In the genomic region with DNA sequence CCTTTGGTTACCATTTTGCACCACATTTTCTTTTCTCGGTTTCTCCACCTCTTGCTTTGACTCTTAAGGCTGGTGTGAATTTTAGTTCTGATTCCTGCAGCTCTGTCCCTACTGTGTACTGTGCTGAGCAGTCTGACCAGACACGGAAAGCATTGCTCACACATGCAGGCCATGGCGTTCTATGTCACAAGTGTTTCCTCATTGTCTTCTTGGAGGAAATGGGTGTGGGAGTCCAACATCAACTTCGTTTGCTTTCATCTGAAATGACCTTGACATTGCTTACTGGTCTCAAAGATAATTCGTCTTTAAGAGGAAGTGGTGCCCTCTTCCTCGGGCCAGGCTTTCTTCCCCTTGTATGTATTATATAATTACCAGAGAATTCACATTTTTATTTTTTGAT, we compare ENCODE assay signal across 13 mouse cellular contexts.
A peak's percentile ranks its signal among the peaks of the same experiment; 100 is the strongest.
DNase-seq lines count a peak whose midpoint lies in the region; ATAC-seq and TF ChIP-seq lines count a peak whose summit lies in the region.
"Had no signal": no experiment of that assay in that cellular context is flagged by ENCODE, and none has a peak within 500 bp of the region (broad histone marks: within the 10 kb centered on the region; RNA-seq: fewer than 3 reads in every experiment).

No protein-coding gene starts in this region.

- no peak for TF ChIP-seq CTCF in midbrain, postnatal 0 days (IDR thresholded peaks at IDR 0.05)
- TF ChIP-seq CTCF in lung, embryonic 14.5 days (IDR thresholded peaks at IDR 0.05; ENCODE audit: low read depth): no peak

- H3K36me3 ChIP-seq in midbrain, embryonic 11.5 days (ENCODE audit: control insufficient read depth, insufficient read depth, low read length): no peaks in the 10 kb centered on the region
- H3K36me3 ChIP-seq in midbrain, postnatal 0 days (ENCODE audit: insufficient read depth, low read length): no peaks in the 10 kb centered on the region
- H3K36me3 ChIP-seq in lung, embryonic 14.5 days (ENCODE audit: insufficient read depth): no peaks in the 10 kb centered on the region
- H3K36me3 ChIP-seq: heart, embryonic 15.5 days; limb, embryonic 15.5 days had no signal

- no peak overlapping the region for H3K27ac ChIP-seq in midbrain, embryonic 11.5 days (ENCODE audit: low read depth, low read length)
- no peak overlapping the region for H3K27ac ChIP-seq in midbrain, postnatal 0 days (ENCODE audit: low read depth, low read length)
- no peak overlapping the region for H3K27ac ChIP-seq in lung, embryonic 14.5 days (ENCODE audit: low read depth)
- H3K27ac ChIP-seq: heart, embryonic 15.5 days; hindbrain, postnatal 0 days; limb, embryonic 15.5 days had no signal

- ATAC-seq in midbrain, embryonic 11.5 days (ENCODE audit: low FRiP score): no peak
- ATAC-seq in midbrain, postnatal 0 days (ENCODE audit: low FRiP score): no peak
- peak; percentile 47; the same call in 1 of the 2 replicates for ATAC-seq in lung, embryonic 14.5 days (ENCODE audit: insufficient read depth)
- peak; percentile 70 for ATAC-seq in megakaryocyte progenitor cell, adult 5-6 weeks (replicated peaks; ENCODE audit: poor library complexity)
- ATAC-seq: hindbrain, postnatal 0 days had no signal

- no peak overlapping the region for H3K4me2 ChIP-seq in midbrain, embryonic 11.5 days
- no peak overlapping the region for H3K4me2 ChIP-seq in midbrain, postnatal 0 days (ENCODE audit: low read depth, low read length, poor library complexity, severe bottlenecking)
- no peak overlapping the region for H3K4me2 ChIP-seq in lung, embryonic 14.5 days
- H3K4me2 ChIP-seq: heart, embryonic 15.5 days; limb, embryonic 15.5 days had no signal

- H3K4me3 ChIP-seq in midbrain, embryonic 11.5 days (ENCODE audit: low read depth, low read length): no peak overlapping the region
- H3K4me3 ChIP-seq in midbrain, postnatal 0 days (ENCODE audit: low read depth, low read length): no peak overlapping the region
- no peak overlapping the region for H3K4me3 ChIP-seq in lung, embryonic 14.5 days (ENCODE audit: low read depth, low read length)
- H3K4me3 ChIP-seq: heart, embryonic 15.5 days; limb, embryonic 15.5 days had no signal

- peaks cover 3% of the 10 kb centered on the region for H3K4me1 ChIP-seq in midbrain, embryonic 11.5 days (ENCODE audit: control insufficient read depth, insufficient read depth, low read length)
- 0 out of 2 replicates have a peak, but pooled peaks cover 3% of the 10 kb centered on the region for H3K4me1 ChIP-seq in midbrain, postnatal 0 days (ENCODE audit: insufficient read depth, low read length)
- no peaks in the 10 kb centered on the region; the same call in 1 of the 2 replicates for H3K4me1 ChIP-seq in lung, embryonic 14.5 days (ENCODE audit: insufficient read depth)
- H3K4me1 ChIP-seq: limb, embryonic 15.5 days had no signal

- WGBS in midbrain, embryonic 11.5 days: 87% methylated on average over 6 of the region's 6 CpGs
- WGBS in midbrain, postnatal 0 days: 84% methylated on average over 6 of the region's 6 CpGs
- WGBS in lung, embryonic 14.5 days: 57% methylated on average over 6 of the region's 6 CpGs

- peak; percentile 2 for DNase-seq in adrenal gland, postnatal 10 days
- DNase-seq in adrenal gland, postnatal 25 days: no peak
- DNase-seq in midbrain, embryonic 11.5 days (ENCODE audit: low spot score, missing footprints): peak; percentile 81
- DNase-seq in midbrain, postnatal 0 days (ENCODE audit: low spot score): no peak
- peak; percentile 53 for DNase-seq in lung, embryonic 14.5 days
- no peak for DNase-seq in right cerebral cortex, adult 2 months (ENCODE audit: low spot score in 2 of 2)
- no peak for DNase-seq in ovary, postnatal 36 days (ENCODE audit: low spot score)
- DNase-seq: gastrocnemius, postnatal 25 days; thymus, adult 18-20 months had no signal

- no peaks in the 10 kb centered on the region for H3K27me3 ChIP-seq in midbrain, embryonic 11.5 days (ENCODE audit: control insufficient read depth, insufficient read depth, low read length)
- H3K27me3 ChIP-seq in midbrain, postnatal 0 days (ENCODE audit: insufficient read depth, low read length): no peaks in the 10 kb centered on the region
- H3K27me3 ChIP-seq in lung, embryonic 14.5 days (ENCODE audit: insufficient read depth, low read length): no peaks in the 10 kb centered on the region
- H3K27me3 ChIP-seq: heart, embryonic 15.5 days; limb, embryonic 15.5 days had no signal

- H3K9me3 ChIP-seq in midbrain, embryonic 11.5 days (ENCODE audit: control insufficient read depth, low read length): no peaks in the 10 kb centered on the region
- no peaks in the 10 kb centered on the region for H3K9me3 ChIP-seq in midbrain, postnatal 0 days (ENCODE audit: low read length)
- no peaks in the 10 kb centered on the region for H3K9me3 ChIP-seq in lung, embryonic 14.5 days (ENCODE audit: low read depth, low read length)
- H3K9me3 ChIP-seq: heart, embryonic 15.5 days; limb, embryonic 15.5 days had no signal

- no peak overlapping the region for H3K9ac ChIP-seq in midbrain, embryonic 11.5 days (ENCODE audit: low read length)
- no peak overlapping the region for H3K9ac ChIP-seq in midbrain, postnatal 0 days (replicated peaks; ENCODE audit: low read length, poor library complexity, severe bottlenecking)
- no peak overlapping the region for H3K9ac ChIP-seq in lung, embryonic 14.5 days
- H3K9ac ChIP-seq: heart, embryonic 15.5 days; limb, embryonic 15.5 days had no signal

Comparison
In these comparisons a context has a peak if more than half of its experiments do, and no peak if none do; other contexts are left out.
1. DNase-seq: peak in adrenal gland, postnatal 10 days (single experiment), midbrain, embryonic 11.5 days (single experiment) and lung, embryonic 14.5 days (single experiment); none in adrenal gland, postnatal 25 days (single experiment), midbrain, postnatal 0 days (single experiment), right cerebral cortex, adult 2 months (0 of 2) and ovary, postnatal 36 days (single experiment).
2. ATAC-seq: peak in lung, embryonic 14.5 days (single experiment) and megakaryocyte progenitor cell, adult 5-6 weeks (single experiment); none in midbrain, embryonic 11.5 days (single experiment) and midbrain, postnatal 0 days (single experiment).